Mouse (Mus musculus): ENCODE data around the gene Crhbp.

- TF ChIP-seq ZC3H11A (IDR thresholded peaks at IDR 0.05; ENCODE audit: borderline replicate concordance, low read depth, low read length) (no peak), HCFC1 (IDR thresholded peaks at IDR 0.05; ENCODE audit: borderline replicate concordance, insufficient read depth, low read length) (no peak), CHD2 (IDR thresholded peaks at IDR 0.05; ENCODE audit: low read depth, low read length) (no peak)
Measured at GRCm38 (mm10) chr13:95449730-95450129, 5.0 kb upstream of the Crhbp start.
